Mouse (Mus musculus): ENCODE data around the gene March7.

Gene March7

GRCm38 (mm10) chr2:60289451-60289850 is 79.8 kb downstream of the March7 start:
- no peak for DNase-seq

DNA sequence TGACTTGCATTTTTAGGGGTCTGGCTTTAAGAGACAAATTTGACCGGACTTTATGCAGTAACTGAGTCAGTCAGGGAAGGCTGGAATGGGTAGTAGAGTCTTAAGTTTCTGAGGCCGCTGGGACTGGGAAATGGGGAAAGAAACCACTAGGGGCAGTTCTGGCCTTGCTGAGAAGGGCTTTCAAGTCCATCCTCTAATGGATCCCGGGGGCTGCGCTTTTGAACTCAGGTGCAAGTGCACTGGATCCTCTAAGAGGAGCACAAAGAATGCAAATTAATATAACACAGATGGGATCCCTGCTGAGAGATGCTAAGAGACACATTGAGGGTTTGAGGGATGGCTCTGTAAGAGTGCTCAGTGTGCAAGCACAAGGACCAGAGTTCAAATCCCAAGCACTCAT is 81.7 kb downstream of the March7 start:
- no peak for DNase-seq

DNA sequence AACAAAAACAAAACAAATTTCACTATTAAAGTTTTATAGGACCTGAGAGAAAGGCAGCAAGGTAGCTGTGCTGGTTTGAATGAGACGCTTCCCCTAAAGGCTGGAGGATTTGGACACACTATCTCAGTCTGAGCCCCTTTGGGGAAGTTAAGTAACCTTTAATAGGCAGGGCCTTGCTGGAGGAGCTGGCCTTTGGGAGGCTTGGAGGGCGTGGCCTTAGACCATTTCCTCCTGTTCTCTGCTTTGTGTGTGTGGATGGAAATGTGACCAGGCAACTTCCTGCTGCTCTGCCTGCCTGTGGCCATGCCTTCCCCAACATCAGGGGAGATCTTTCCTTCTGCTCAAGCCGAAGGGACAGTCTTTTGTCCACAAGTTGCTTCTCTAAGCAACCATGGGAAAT is 88.6 kb downstream of the March7 start:
- DNase-seq = no peak

DNA sequence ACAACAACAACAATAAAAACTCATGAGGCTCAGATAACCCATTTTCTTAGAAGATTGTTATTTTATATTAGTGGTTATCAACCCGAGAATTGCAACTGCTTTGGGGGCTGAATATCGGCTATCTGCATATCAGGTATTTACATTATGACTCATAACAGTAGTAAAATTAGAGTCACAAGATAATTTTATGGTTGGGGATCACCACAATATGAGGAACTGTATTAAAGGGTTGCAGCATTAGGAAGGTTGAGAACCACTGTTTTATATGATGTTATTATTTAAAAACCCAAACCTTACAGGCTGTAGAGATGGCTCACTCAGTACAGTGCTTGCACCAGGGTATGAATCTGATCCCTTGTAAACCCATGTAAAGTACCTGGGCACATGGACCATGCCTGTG is 89.6 kb downstream of the March7 start:
- DNase-seq = no peak
